Mouse (Mus musculus) frontal cortex, postnatal 10 days (tissue): Measurements from ENCODE around the gene Man2b1.

Source experiments
- DNase-seq, 2 experiments: peaks; one replicate each; pipeline ENCODE4 v3.0.0; 2022; ENCODE audit warnings: low spot score in 2 of 2, mixed read lengths in 1 of 2

Man2b1 gene

DNA sequence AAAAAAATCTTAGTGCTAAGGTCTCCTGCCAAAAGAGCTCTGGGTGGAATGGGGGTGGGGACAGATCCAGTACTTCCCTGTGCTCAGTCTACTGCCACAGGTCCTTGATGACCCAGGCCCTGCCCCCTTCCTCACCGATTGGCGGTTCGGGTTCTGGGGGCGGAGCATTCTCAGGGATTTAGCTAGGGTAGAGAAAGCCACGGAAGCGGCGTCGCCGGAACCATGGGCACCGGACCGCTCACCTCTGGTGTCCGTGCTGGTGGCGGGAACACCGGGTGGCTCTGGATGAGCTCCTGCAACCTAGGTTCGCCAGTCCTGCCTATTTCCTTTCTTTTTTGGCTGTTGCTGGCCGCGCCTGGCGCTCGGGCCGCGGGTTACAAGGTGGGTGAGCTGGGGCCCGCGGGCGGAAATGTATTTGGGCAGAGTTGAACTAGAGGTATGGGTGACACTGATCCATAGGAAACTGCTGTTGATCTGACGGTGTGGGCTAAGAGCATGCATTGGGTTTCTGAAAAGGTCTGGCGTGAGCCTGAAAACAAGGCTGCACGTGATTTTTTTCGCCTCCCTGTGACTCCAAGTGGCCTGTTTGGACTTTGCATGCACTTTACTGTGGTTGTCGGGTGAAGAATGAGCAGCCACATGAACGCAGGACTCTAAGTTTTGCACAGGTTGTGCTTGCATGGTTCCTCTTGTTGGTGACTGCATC, at the start of gene Man2b1:
TSS of gene Man2b1 (plus strand) at position 163 of the 706 bp plus-strand sequence.
- peak; percentile 86 to 89 for DNase-seq

DNA sequence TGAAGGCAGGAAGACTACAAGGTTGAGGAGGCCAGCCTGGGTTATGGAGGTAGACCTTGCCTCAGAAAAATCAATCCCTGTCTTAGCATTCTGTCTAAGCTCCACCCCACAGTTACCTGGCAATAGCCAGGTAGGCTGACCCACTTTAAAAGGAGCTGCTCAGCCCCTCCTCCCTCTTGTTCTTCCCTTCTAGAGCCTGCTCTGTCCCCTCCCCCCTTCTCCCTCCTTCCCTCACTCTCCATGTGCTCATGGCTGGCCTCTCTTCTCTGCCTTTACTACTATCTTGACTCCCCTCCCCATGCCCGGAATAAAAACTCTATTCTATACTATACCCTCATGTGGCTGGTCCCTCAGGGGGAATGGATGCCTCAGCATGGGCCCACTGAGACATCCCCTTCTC, 49.2 kb upstream of the Man2b1 start:
- no peak for DNase-seq

DNA sequence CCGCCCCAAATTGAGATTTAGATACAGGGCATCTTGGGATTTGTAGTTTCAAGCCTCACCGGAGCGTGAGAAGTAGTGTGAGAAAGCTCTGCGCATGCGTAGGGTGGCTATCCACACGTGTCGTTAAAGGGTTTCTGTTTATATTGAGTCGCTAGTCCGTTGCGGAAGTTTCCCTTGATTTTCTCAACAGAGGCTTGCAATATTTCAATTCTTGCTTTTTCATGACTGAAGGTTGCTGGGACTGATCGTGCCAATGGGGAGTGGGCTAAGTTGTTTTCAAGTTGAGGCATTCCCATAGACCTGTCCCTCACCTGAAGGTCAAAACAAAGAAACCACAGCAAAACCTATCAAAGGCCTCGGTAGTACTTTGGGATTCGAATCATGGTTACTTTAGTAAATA, 48.3 kb upstream of the Man2b1 start:
- peak; percentile 67 for DNase-seq

DNA sequence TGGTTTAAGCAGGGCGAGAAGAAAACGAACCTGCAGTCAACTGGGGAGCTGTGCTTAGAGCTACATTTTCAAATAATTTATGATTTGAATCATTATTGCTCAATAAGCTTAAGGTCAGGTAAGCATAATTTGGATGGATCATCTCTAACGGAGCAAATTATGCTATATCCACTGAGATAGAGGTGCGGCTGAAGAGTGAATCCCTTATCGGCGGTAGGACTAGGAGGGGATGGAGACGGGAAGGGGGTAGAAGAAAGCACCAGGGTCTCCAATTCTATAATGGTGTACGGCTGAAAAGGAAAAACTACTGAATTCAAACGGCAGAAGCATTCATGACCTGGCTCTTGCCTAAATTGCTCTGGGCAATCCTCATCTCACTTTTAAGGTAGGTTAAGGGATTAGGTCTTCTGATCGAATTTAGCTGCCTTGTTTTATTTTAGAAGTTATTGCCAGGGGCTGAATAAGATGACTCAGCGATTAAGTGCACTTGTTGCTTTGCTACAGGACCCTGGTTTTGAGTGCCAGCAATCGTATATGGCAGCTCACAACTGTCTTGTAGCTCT, 47.8 kb upstream of the Man2b1 start:
- DNase-seq: no peak

DNA sequence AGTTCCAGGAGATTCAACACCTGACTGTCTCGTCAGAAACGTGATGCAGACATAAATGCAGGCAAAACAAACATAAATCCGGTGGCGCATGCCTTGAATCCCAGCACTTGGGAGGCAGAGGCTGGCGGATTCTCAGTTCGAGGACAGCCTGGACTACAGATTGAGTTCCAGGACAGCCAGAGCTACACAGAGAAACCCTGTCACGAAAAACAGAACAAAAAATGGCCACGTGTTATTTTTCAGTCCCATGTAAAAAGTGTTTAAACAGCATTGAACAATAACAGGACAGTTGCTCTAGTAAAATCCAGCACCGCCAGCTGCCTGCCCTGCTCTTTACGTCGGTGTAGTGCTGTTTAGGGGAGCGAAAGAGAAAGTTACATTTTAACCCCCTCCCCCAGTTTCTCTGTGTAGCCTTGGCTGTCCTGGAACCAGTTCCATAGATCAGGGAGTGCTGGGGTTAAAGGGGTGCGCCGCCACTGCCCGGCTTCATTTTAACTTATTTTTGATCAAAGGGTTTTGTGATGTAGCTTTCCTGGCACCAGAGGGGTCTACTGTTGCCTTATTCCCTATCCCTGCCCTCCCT, 47.3 kb upstream of the Man2b1 start:
- no peak for DNase-seq

DNA sequence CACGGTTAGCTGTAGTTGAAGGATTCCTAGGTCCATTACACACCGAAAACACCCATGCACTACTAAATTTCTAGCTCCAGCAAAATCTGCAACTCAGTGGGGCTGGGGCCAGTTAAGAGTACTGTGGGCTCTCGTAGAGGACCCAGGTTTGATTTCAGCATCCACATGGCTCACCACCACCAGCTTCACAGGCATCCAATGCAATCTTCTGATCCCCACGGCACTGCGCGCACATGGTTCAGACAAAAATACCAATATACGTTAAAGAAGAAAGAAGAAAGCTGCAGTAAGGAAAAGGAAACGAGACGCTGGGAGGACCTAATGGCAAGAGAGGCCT, 46.7 kb upstream of the Man2b1 start:
- DNase-seq: no peak

DNA sequence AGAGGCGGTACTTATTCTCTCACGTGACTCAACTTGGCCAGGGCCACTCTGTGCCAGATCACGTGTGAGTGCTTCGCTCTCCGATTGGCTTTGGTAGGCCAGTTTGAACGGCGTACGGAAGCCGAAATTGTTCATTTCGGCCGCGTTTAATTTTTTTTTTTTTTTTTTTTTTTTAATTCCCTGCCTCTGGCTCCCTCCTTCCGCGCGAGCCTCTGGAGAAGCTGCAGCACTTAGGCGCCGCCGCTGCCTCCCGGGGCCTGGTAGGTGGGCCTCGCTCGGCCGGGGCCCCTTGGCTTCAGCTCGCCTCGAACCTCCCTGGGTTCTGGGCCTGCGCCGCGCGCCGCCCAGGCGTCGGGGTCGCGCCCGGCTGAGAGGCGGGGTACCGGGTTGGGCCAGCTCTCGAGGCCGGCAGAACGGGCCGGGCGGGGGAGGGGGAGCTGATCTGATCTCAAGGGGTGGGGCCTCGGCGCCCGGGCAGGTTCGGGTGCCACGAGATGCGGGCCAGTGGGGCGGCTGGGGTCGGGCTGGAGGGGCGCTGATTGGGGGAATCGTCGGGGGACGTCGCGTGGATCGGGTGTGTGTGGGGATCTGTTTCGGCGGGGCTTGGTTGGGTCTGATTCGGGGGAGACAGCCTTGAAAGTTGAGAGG, 46.2 kb upstream of the Man2b1 start, which contains the start of gene Tnpo2:
TSS of gene Tnpo2 (plus strand) at position 198 of the 648 bp plus-strand sequence.
- peak; percentile 88 to 91 for DNase-seq

DNA sequence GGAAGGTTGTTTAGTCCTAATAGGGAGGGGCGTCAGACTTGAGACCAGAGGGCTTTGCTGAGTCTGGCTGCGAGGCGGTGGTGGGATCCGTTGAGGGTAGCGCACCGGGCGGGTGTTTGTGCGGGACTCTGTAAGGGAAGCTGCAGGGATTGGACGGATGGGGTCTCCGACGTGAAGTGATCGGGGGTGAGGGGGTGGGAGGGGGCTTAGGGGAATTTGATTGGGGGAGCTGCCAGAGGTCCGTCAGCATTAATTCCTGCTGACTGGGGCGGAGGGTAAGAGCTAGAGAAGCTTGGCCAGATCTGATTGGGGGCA, 45.7 kb upstream of the Man2b1 start:
- no peak for DNase-seq

DNA sequence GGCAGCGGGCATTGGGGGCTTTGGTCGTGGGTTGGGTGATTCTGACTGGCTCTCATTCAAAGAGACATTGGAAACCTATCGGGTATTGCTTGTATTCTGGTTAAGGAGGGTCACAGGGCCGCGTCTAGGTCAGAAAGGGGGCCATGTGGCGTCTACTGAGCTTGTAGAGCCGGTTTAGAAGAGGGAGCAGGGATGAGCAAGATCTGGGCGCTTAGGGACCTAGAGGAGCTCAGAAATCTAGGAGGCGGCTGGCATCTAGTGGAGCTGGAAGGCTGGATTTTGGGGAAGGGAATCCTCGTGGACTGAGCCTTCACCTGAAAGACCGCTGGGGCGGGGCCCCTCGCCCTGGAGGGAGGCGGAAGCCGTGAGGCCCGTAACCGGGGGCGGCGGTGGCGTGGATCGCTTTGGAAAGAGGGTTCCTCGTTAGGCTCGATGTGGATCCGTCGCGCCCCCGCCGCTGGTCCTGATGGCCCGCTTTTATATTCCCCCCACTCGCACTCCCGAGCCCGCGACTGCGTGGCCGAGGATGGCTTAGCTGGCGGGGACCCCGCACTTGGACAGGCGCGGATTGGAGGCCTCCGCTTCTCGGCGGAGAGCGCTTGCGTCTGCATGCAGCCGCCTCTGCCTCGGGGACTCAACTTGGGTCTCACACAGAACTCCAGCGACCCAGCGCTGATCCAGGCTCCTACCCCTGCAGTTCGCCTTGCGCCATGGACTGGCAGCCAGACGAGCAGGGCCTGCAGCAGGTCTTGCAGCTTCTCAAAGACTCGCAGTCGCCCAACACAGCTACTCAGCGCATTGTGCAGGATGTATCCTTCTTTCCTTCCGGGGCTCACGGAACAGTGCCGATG, 45.2 kb upstream of the Man2b1 start:
- peak in 1 of 2 experiments; percentile 52 for DNase-seq

DNA sequence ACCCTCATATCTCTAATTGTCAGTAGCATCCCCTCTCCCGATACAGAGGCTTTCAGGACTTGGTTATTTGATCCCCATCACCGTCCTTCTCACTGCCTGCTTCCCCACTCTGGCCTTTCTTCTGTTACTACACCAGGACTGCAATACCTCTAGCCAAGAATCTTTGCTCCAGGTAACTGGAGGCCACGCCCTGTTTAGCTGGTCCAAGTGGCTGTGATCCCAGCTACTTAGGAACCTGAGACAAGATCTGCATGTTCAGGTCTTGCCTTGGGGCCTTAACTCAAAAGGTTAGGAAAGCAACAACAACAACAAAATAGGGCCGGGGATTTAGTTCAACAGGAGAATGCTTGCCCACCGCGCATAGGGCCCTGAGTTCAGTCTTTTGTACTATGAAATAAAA, 39.5 kb upstream of the Man2b1 start:
- no peak for DNase-seq

DNA sequence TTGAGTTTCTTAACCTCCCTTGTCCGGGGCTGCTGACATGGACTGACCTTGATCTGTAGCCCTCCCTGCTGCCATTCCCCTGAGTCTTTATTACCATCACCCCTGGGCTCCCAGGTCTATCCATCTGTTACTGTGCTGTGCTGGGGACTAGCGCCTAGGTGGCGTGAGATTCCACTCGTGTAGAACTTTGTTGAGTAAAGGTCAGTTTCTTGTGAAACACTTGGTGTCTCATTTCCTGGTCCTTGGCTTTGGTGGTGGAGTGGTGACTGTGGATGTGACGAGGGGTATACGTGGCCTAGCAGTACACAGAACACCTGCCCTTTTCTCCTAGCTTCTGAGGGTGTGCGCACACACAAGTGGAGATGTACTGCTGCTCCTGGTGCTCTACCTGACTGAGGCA, 25.7 kb upstream of the Man2b1 start:
- DNase-seq: no peak

DNA sequence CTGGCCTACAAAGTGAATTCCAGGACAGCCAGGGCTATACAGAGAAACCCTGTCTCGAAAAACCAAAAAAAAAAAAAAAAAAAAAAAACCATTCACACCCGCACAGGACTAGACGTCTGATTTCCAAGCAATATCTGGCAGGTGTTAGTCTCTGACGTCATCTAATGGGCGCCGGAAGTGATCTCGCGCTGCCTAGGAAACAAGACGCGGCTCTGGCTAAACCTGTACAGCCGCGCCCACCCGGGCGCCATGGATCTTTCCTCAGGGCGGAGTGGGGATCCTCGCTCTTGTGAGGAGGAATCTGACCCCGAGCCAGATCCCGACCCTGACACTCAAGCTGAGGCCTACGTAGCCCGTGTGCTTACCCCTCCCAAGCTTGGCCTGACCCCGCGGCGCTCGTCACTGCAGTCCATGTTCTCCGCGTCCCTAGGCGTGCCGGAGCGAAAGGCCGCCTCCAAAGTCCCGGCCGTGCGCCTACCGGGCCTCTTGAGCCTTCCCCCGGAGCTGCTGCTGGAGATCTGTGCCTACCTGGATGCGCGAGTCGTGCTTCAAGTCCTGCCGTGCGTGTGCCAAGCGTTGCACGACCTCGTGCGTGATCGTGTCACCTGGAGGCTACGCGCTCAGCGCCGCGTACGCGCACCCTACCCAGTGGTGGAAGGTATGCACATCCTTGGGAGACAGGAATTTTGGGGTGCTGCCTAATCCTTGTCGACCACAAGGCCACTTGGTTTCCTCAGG, 23.0 kb upstream of the Man2b1 start, which contains the start of gene Fbxw9:
TSS of gene Fbxw9 (plus strand) at position 177 of the 738 bp plus-strand sequence.
- DNase-seq: peak; percentile 88

DNA sequence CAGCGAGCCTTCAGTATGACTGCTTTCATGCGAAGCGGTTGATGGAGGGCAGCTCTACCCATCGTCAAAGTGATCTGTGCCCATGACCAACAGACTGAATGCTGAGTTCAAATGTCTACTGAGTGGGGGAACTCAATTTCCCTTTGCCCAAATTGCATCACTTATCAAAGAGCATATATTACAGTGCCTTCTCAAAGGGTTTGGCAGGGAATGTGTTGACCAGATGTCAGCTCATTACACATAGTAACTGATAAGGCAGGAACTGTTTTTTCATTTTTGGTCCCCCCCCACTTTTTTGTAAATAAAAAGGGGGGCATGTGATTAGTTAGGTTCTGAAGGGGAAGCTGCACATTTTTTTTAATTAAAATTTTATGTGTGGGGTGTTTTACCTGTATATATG, 20.5 kb upstream of the Man2b1 start:
- no peak for DNase-seq

DNA sequence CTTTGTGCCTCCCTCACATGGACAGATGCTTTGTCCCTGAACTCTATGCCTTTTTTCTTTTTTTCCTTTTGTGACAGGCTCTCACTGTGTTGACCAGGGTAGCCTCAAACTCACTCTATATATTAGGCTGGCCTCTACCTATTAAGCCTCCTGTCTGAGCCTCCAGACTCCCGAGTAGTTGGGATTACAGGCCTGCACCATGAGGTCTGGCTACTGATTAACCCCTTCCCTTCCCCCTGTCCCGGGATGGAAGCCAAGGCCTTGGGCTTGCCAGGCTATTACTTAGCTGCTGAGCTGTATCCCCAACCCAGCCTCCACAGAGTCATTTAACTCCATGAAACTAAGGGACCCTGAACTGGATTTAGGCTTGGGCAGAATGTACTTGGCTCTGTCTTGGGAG, 17.9 kb upstream of the Man2b1 start:
- no peak for DNase-seq

DNA sequence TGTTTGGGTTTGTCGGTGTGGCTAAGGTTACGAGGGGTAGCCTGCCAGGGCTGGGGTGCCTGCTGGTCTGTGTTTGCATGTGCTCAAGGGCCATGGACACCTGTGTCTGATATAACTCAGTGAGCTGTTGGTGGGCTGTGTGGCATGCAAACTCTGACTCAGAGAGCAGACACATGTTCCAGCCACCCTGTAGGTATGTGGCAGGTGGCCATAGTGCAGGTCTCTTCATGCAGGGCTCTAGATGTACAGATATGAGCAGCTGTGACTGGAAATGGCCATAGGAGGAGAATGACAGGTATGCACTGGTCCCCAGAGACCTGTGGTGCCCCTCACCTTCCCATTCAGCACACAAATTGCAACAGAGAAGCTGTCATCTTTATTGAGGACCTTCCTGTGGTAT, 15.9 kb upstream of the Man2b1 start:
- DNase-seq: no peak

DNA sequence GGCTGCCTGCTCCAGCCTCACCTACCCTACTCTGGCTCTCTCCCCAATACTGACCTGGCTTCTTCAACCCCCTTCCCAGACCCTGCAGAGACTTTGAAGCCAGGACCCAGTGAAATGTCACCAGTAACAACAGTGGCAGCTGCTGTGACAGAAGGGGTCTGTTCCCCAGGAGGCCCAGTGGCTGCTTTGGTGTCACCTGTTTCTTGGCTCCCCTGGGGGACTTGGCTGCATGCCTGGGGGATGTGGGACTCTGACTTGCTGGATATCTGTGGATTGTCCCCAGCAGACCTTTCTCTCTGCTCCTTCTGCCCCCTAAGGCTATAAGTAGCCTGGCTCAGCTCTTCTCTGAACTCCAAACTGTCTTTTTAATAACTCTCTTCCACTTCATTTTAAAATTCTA, 15.1 kb upstream of the Man2b1 start, which contains the start of gene Gm5741:
TSS of gene Gm5741 (minus strand) at position 1 of the 400 bp plus-strand sequence.
- DNase-seq: no peak

DNA sequence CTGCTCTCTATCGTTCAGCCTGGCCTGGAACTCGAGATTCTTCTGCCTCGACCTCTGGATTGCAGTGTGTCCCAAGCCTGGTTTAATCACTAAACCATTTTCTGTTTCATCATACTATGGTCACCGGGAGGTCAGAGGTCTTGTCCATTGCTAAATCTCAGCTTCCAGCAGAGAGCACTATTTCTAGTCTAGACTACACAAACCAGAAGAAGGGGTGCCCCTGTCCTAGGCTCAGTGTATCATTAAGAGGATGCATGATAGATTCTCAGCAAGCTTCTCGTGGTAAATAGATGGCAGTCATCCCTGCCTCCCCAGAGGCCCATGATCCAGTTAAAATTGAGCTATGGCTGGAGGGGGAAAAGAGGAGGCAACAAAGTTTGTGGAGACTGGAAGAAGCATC, 12.0 kb upstream of the Man2b1 start:
- DNase-seq: no peak

DNA sequence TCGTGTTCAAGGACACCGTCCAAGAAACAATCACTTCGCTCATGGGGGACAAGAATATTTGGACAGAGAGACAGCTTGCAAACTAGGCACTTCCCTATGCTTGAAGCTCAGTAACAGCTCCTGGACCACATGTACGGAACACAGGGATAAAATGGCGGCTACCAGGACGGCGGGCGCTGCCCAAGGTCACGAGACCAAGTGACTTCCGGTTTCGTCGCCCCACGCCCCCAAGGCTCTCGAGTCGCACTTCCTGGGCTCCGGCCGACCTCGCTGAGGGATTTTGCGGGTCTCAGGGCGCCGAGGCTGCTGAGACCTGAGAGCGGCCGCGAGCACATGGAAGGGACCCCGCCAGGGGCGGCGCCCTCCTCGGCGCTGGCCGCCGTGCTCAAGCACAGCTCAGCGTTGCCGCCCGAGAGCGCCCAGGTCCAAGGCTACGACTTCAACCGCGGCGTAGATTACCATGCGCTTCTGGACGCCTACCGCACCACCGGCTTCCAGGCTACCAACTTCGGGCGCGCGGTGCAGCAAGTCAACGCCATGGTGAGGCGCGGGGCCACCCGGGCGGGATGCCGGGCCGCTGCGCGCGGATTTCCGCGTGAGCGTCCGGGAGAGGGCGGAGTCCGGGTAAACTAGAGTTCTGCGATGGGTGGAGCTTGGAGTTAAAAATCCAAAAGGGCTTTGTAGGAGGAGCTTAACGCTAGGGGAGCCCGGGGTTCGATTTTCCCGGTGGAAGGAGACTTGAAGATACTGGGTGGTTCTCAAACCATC, 11.4 kb upstream of the Man2b1 start, which contains the start of gene Dhps:
TSS of gene Dhps (plus strand) at position 244 of the 768 bp plus-strand sequence.
- peak; percentile 88 to 91 for DNase-seq

DNA sequence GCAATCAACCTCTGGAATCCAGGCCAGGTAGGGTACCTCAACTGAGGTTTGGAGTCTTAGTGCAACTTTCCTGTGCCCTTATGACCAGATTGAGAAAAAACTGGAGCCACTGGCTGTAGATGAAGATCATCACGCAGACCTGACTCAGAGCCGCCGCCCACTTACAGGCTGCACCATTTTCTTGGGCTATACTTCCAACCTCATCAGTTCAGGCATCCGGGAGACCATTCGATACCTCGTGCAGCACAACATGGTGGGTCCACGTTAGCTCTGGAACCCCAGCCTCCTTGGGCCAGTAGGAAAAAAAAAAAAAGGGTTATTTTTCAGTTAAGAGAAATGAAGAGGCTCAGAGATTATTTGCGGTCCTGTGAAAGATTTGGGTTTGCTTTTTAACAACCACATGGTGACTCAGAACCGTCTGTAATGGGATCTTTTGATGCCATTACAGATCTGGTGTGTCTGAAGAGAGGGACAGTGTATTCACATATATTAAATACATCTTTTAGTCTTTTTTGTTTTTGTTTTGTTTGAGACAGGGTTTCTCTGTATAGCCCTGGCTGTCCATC, 10.6 kb upstream of the Man2b1 start:
- DNase-seq: no peak

DNA sequence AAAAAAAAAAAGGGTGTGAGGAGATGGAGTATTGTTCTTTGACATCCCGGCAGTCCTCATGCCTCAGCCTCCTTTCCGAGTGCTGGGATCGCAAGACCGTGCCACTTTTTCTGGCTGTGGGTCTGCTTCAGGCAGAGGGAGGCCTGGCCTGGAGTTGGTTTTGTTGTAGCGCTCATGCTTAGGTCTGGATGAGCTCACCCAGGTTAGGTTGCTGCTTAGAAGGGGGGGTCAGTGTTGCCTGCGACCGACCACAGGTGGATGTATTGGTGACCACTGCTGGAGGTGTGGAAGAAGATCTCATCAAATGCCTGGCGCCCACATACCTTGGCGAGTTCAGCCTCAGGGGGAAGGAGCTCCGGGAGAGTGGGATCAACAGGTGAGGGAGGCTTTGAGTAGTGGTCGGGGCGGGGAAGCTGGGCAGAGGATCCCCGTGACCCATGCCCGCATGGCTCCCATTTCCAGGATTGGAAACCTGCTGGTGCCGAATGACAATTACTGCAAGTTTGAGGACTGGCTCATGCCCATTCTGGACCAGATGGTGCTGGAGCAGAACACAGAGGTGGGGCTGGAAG, 9.9 kb upstream of the Man2b1 start:
- DNase-seq: no peak
